Mouse (Mus musculus) brain, embryonic 18.5 days (tissue): ENCODE measurements at regions not wholly inside any gene's neighbourhood (a gene's known extent, or its start where the extent isn't known, plus 50 kb on each side); places are given as distances from the start of the nearest gene placed in this dataset.
A peak's percentile ranks its signal among the peaks of the same experiment; 100 is the strongest.

Experiments used
- DNase-seq: peaks from one replicate; pipeline ENCODE4 v3.0.0-alpha.2; 2012; ENCODE audit warnings: low read depth, low spot score

DNA sequence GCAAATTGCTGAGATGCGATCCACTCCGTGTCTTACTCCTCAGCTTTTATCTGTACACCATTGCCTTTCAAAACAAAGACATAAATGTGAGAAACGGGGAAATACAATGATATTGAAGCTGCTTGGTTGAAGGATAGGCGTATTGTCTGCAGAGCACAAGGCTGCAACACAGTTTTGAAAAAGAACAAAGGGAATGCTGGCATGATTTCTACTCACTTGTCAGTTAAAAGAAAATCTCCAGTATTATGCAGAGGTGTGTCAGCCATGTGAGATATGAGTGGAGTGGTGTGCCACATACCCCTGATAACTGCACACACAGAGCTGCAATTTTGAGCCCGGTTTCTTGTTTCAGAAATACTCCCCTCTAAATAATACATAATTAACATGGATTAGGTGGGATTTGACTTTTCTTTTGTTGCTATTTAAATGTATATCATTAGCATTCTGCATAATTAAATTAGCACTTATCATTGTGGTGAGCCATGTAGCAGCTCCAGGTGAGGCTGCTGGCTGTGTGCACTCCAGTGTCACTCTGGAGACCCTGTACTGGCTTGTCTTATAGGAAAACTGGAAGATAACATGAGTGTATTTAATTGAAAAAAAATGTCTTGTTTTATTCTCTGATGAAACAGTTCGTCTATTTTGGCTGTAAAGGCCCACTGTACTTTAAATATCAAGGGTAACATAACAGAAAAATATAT is 133.2 kb upstream of the Flrt2 start:
- peak; percentile 32 for DNase-seq

DNA sequence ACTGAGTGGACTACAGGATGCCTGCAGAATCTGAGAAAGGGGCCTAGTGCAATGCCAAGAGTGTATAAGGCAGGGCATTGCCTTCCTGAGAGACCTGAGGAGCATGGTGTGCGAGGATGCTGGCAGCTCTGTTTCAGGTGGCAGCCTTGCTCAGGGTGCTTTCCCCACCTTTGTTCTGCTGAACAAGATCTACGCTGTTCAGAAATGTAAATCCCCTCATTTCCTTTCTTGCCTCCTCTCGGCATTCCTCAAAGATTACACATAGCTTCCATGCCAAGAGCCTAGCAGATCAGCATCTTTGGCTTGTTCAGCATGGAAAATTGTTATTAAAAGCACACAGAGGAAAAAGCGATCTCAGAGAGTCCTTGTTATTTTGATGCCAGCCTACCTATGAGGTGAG is 128.6 kb upstream of the Flrt2 start:
- no peak for DNase-seq

DNA sequence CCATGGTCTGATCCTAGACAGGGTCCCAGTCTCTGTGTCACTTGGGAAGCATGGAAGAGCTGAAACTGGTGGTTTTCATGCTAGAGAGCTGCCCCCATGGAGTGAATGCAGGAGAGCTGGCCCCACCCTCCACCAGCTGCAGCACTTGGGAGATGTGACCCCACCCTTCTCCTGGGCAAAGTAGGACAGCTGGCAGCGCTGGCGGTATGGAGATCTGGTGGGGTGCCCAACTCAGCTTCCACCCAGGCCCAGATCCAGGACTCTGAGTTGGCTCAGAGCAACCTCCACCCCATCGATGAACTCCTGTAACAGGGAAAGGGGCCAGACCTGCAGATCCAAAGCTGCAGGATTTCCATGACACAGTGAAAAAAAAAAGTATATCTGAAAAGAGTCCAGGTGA is 115.3 kb upstream of the Flrt2 start:
- DNase-seq = no peak

DNA sequence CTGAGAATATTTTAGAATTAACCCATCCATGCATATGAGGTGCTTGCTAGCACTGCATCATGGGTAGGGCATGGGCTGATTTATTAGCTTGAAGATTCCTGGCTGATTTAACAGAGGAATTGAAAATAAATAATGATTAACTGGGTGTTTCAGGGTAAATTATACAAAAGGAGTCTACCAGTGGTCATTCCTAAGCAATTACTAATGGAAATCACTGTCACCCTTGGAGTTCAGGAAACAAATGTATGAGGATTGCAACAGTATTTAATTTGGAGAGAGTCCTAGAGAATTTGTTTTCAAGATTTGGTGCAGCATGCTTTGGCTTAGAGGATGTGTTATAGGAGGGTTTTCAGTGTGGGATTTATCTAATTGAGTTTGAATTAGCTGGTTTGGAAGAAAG is 103.0 kb upstream of the Flrt2 start:
- no peak for DNase-seq

DNA sequence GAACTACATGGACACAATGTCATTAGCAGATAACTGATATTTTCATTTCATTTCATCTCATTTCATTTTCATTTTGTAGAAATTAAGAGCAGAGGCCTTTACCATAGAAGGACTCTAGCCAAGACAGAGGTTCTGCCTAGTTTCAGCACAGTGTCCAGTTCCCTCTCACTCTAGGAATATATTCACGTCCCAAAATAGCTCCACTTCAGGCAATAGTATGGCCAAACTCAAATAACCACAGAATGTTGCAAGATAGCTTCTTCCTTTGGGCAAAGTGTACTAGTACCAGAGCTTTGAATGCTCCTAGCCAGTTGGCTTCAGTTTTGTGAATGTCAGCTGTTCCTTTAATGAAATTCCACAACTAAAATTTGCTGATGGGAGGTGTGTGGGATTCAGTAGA is 72.7 kb upstream of the Flrt2 start:
- DNase-seq = no peak

DNA sequence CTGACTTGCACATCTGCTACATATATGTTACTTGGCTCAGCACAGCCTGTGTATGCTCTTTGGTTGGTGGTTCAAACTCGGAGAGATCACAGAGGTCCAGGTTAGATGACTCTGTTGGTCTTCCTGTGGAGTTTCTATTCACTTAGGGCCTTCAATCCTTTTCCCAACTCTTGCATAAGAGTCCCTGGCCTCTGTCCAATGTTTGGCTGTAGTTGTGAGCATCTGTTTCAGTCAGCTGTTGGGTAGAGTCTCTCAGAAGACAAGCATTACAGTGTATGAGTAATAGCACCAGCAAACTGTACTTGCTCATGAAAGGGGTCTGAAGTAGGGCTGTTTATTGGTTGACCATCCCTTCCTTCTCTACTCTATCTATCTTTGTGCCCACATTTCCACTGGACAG is 61.0 kb upstream of the Flrt2 start:
- no peak for DNase-seq

DNA sequence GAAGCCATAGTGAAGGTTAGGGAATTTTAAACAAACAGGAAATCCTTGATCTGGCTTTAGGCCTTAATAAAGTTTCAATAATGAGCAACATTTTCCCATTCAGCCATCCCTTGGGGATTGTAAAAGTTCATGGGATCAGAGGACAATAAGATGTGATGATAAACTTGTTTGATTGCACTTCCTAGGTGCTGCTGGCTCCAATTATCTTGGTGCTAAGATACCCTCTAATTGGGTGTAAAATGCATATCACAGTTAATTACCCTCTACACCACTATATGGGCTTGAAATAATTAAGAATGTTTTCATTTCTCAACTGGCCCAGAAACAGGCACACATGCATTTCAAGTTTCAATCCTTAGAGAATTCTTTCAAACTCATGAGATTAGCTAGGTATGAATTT is 55.4 kb upstream of the Flrt2 start:
- DNase-seq = no peak

DNA sequence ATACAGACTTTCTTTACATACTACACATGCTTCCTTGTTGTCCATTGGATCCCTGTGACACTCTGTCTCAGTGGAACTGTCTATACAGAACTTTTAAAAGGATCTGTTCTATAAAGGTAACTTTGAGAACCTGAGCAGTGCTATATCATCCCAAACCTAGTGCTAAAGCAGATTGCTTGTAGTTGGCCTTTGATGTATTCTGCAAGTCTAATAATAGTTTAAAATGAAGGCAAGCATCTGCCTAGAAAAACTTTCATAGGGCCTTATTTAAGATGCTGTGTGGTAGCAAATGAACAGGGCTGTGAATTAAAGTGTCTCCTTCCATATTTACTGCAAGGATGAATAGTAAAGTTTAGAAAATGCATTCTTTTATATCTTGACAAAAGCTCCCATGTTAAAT is 52.1 kb upstream of the Flrt2 start:
- DNase-seq = no peak

DNA sequence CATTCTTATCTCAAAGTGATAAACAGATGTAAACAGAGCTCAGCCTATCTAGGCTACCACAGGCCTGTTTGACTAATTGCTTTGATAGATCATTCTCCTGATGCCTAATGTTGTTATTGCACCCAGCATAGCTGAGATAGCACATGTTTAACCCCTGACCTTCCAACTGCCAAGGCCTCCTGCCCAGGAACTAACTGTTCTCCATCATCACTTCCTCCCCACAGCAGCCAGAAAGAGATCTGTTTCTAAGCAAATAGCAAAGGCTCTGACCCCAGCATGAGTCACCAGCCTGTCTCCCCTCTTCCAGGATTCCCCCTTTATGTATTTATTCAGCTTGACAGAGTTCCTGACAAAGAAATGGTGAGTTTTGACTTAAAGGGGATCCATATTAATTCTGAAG is 50.4 kb upstream of the Flrt2 start:
- DNase-seq = no peak
